Mouse (Mus musculus) mesoderm, embryonic 11.5 days (tissue): ENCODE results near the gene Got1.
"Not testable (repeated sequence)": the region's sequence is repeated elsewhere in the genome, so short reads cannot be mapped to it uniquely, and the experiment has no call there.

Experiments
- DNase-seq: peaks from one replicate; pipeline ENCODE4 v3.0.0-alpha.2; 2012; ENCODE audit warnings: low read depth, low spot score

Got1 gene

GRCm38 (mm10) chr19:43521996-43522395, 2.4 kb downstream of the Got1 start:
- DNase-seq: no peak

DNA sequence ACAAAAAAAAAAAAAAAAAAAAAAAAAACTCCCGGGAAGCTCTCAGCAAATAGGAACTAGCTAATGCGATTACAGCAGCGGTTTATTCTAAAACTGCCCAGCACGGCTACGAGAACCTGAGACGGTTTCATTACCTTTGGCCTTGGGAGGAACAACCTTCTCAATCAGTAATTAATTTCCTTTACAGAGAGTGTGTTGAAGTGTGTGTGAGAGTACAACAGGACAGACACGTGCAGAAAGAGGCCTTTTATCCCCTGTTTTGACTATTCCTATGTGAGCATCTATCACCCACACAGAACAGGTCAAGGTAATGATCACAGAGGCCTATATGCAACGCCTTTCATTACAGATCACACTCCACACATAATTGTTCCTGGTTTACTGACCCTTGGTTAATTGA, 3.0 kb downstream of the Got1 start:
- no peak for DNase-seq

GRCm38 (mm10) chr19:43520402-43520801, 4.0 kb downstream of the Got1 start:
- no peak for DNase-seq

GRCm38 (mm10) chr19:43519226-43519625, 5.2 kb downstream of the Got1 start:
- DNase-seq: no peak

GRCm38 (mm10) chr19:43518261-43518660, 6.1 kb downstream of the Got1 start:
- no peak for DNase-seq

- no peak for DNase-seq
These were observed 6.6 kb downstream of the Got1 start for GRCm38 (mm10) chr19:43517808-43518207.

- no peak for DNase-seq
These were observed 7.1 kb downstream of the Got1 start for GRCm38 (mm10) chr19:43517320-43517719.

- no peak for DNase-seq
These were observed 7.9 kb downstream of the Got1 start for GRCm38 (mm10) chr19:43516397-43517035.

GRCm38 (mm10) chr19:43515668-43516396, 8.6 kb downstream of the Got1 start:
- no peak for DNase-seq

- DNase-seq: no peak
These were observed 10.5 kb downstream of the Got1 start for GRCm38 (mm10) chr19:43513874-43514273.

DNA sequence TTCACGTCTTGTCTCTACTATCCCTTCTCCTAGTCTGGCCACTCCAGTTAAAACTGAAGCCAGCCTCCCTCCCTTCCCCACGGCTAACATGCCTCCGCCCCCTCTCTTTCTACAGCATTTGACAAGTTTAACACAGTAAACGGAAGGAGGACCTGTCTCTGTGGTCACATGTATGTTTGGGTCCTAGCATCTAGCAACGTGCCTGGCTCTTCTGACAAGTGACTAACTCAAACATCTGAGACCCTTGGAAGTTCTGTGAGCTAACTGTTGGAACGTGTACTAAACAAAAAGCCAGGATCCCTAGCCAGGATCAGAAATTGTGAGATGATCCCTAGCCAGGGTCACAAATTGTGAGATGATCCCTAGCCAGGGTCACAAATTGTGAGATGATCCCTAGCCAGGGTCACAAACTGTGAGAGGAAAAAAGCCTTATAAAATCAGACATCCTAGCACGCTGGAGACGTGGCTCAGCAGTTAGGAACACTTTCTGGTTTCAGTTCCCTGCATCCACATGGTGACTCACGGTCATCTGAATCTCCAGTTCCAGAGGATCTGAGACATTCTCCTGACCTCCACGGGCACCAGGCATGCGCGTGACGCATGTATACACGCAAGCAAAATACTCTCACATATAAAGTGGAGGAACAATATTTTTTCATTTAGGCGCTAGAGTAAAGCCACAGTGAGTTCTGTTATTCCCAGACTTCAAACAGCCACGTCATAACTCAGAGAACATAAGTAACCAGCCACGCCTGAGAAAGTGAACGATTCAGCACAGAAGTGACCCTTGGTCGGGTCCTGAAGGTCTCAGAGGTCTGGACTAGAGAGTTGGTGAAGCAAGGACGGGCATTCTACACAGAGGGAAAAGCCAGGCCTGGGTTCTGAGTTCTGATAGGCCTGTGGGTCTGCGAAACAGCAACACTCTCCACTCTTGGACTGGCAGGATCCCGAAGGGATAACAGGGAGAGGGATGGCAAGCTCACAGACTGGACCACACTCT, 12.5 kb downstream of the Got1 start:
- DNase-seq: no peak

GRCm38 (mm10) chr19:43510436-43511220, 13.8 kb downstream of the Got1 start:
- DNase-seq: no peak

DNA sequence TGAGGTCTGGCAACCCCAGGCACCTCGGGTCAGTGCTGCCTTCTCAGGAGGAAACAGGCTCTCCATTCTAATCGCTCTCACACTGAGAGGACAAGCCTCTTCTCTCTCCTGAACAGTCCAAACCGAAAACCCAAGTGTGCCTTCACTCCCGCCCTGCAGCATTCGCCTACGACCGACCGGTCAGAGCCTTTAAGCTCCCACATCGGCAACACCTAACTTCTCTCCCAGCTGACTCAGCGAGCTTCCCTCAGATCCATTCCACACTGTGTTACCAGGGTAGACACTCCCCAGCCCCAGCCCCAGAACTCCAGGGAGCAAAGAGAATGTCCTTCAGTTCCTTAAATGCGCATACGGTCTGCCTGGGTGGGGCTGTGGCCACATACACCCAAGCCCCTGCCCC, 19.0 kb downstream of the Got1 start:
- no peak for DNase-seq

DNA sequence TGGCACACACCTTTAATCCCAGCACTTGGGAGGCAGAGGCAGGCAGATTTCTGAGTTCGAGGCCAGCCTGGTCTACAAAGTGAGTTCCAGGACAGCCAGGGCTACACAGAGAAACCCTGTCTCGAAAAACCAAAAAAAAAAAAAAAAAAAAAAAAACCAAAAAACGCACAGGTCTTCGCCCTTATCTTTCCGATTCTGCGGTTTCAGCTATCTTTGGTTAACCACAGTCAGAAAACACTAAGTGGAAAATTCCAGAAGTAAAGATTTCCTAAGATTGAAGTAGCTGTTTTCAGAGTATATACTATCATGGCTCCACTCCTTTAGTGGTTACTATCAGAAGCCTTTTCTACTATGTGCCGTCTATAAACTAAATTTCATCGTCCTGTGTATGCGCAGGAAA, 20.8 kb downstream of the Got1 start:
- DNase-seq: not testable (repeated sequence)

DNA sequence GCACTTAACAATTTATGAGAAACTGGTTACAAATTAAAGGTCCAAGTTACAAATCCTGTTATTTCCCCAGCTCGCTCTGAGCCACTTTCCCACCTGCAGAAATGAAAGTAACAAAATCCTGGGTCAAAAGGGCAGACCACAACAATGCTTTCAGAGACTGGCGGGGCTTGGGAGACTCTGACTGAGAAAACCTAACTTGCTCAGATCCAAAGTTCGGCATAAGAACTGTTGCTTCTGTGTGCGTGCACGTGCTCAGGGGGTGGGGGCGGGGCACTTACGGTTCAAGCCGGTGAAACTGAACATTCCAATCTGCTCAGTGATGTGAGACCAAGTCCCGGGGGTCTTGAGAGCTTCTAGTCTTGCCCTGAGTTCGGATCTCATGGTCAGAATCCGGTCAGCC, 21.8 kb downstream of the Got1 start:
- no peak for DNase-seq

DNA sequence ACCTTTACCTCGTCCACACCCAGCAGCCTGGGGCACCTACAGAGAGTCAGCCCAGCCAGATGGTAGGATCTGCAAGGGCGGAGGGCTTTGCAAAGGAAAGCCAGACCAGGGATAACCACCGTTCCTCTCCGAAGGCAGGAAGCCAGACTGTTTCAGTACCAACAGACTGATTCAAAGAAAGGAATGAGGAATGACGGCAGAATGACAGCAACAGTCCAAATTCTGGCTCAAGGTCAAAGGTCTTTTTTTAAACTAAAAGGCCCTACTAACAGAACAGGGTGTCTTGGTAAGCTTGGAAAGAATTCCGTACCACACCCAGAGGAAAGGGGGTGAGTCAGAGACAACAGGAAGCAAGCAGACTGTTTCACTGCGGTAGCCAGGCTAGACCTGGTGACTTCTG, 25.5 kb downstream of the Got1 start:
- DNase-seq: no peak

- no peak for DNase-seq
These were observed 27.0 kb downstream of the Got1 start for GRCm38 (mm10) chr19:43497440-43497839.

DNA sequence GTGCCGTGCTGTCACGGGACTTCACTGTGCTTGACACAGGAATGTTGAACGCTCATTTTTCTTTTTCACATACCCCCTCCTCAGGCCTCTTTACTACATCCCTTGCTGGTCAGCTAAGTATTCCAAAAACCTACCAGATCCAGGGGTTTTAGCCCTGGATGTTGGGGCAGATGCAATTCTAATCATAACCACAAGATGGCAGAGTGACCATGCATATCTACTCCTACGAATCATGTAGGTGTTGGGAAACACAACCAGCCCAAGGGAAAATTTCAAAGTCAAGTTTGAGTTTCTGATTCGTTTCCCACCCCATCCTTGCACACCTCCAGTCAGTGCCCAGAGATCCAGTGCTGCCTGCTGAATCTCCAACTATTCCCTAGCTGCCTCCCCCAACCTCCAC, 28.6 kb downstream of the Got1 start:
- peak; percentile 82 for DNase-seq

GRCm38 (mm10) chr19:43494914-43495313, 29.5 kb downstream of the Got1 start:
- no peak for DNase-seq

- no peak for DNase-seq
These were observed 30.5 kb downstream of the Got1 start for GRCm38 (mm10) chr19:43493878-43494277.

- DNase-seq: not testable (repeated sequence)
These were observed 31.1 kb downstream of the Got1 start for GRCm38 (mm10) chr19:43493316-43493715.
